Mouse (Mus musculus): Measurements from ENCODE around the gene Aff3.

GRCm38 (mm10) chr1:38358797-38359349 is 305.9 kb downstream of the Aff3 start:
- no peak for TF ChIP-seq CTCF (IDR thresholded peaks at IDR 0.05; ENCODE audit: low read depth)
- TF ChIP-seq EP300 (optimal IDR thresholded peaks at IDR 0.05) = no peak

Data from stomach, postnatal 0 days (tissue).